Mouse (Mus musculus) CH12.LX (cell line): Measurements from ENCODE around the gene Cfap20.

ENCODE experiments used
- BHLHE40 ChIP-seq: IDR thresholded peaks from 2 replicates; pipeline ENCODE4 v1.6.1; 2011; ENCODE audit warnings: mild to moderate bottlenecking, low read depth, low read length, improper control_type of control experiment
- CTCF ChIP-seq, 2 experiments: IDR thresholded peaks in 1 of 2; conservative IDR thresholded peaks in 1 of 2; 2 replicates each; pipeline ENCODE4 v1.5.1; 2011 to 2012; ENCODE audit warnings: low read depth in 2 of 2, low read length in 2 of 2, improper control_type of control experiment in 1 of 2, inconsistent platforms in 1 of 2, mild to moderate bottlenecking in 1 of 2, moderate library complexity in 1 of 2
- EP300 ChIP-seq: IDR thresholded peaks from 2 replicates; pipeline ENCODE4 v1.6.1; 2011; ENCODE audit warnings: low read length, improper control_type of control experiment
- KAT2A ChIP-seq: IDR thresholded peaks from 2 replicates; pipeline ENCODE4 v1.6.1; 2012; ENCODE audit warnings: low read length, improper control_type of control experiment, inconsistent platforms; ENCODE audit not compliant: insufficient replicate concordance
- MAFK ChIP-seq: IDR thresholded peaks from 2 replicates; pipeline ENCODE4 v1.6.1; 2011; ENCODE audit warnings: low read length, improper control_type of control experiment; ENCODE audit not compliant: insufficient replicate concordance
- MEF2A ChIP-seq: IDR thresholded peaks from 2 replicates; pipeline ENCODE4 v1.6.1; 2014; ENCODE audit warnings: low read depth, mild to moderate bottlenecking, inconsistent platforms, low read length, improper control_type of control experiment, borderline replicate concordance
- POLR2A ChIP-seq: IDR thresholded peaks from 2 replicates; pipeline ENCODE4 v1.6.1; 2011; ENCODE audit warnings: low read depth, mild to moderate bottlenecking, improper control_type of control experiment, low read length
- SIN3A ChIP-seq: IDR thresholded peaks from 2 replicates; pipeline ENCODE4 v1.6.1; 2012; ENCODE audit warnings: low read length, improper control_type of control experiment, inconsistent platforms
- TCF12 ChIP-seq: IDR thresholded peaks from 2 replicates; pipeline ENCODE4 v1.6.1; 2014; ENCODE audit warnings: low read depth, mild to moderate bottlenecking, inconsistent platforms, low read length, improper control_type of control experiment
- UBTF ChIP-seq: IDR thresholded peaks from 2 replicates; pipeline ENCODE4 v1.6.1; 2012; ENCODE audit warnings: low read depth, mild to moderate bottlenecking, inconsistent platforms, low read length, improper control_type of control experiment, moderate library complexity
- USF1 ChIP-seq: IDR thresholded peaks from 2 replicates; pipeline ENCODE4 v1.6.1; 2014; ENCODE audit warnings: low read depth, mild to moderate bottlenecking, inconsistent platforms, low read length, improper control_type of control experiment

- TF ChIP-seq CTCF (conservative IDR thresholded peaks at IDR 0.05 in 1 of 2, IDR thresholded peaks at IDR 0.05 in 1 of 2; ENCODE audit: low read depth in 2 of 2, low read length in 2 of 2): no peak
- no peak for TF ChIP-seq TCF12
- TF ChIP-seq UBTF: no peak
- TF ChIP-seq KAT2A: no peak
- no peak for TF ChIP-seq POLR2A
- TF ChIP-seq SIN3A: no peak
- TF ChIP-seq EP300: no peak
- no peak for TF ChIP-seq BHLHE40
- no peak for TF ChIP-seq MAFK
- no peak for TF ChIP-seq MEF2A
- no peak for TF ChIP-seq USF1
Measured at GRCm38 (mm10) chr8:95387221-95387620, 47.4 kb downstream of the Cfap20 start.
